In the genomic region with DNA sequence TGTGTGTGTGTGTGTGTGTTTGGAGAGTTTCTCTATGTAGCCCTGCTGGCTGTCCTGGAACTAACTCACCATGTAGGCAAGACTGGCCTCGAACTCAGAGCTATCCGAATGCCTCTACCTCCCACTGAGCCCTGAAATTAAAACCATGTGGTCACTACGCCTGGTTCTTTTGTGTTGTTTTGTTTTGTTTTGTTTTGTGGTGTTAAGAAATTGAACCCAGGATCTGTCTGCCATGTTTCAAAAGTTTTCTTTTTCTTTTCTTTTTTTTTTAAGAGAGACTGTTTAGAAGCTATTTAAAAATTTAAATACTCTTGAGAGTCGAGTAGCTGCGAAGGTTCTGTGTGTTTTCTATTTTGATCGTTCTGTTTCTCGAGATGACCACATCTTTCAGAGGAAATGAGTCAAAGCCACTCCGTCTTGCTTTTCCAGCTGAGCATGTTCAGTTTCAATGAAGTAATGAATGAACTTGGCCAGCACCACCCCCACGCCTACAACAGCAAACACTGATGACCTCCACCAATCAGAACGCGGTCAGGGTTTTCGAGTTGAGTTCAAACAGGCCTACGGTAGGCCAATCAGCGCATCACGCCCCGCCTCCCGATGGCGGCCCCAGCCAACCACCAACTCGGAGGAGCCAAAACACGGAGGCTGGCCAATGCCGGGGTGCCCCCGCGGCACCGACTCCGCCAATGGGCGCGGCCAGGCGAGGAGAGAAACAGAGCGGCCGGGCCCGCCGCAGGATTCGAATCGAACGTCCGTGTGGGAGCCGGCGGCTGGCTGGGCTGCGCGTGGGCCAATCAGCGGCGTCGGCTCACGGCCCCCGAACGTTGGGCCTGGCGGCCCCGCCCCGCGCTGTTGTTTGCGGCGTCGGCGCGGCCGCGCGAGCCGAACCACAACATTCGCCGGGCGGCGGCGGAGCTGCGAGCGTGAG, we compare ENCODE assay signal across 8 mouse cellular contexts. TPM values are rescaled to one million over a fixed set of nuclear protein-coding genes. Genes with fewer than 3 reads are reported as not detected.
DNase-seq lines count a peak whose midpoint lies in the region; ATAC-seq and TF ChIP-seq lines count a peak whose summit lies in the region.

A gene (plus strand): TSS at position 739 of the 931 bp plus-strand sequence.

- no peaks in the 10 kb centered on the region for H3K27me3 ChIP-seq in ES-Bruce4 (ENCODE audit: control insufficient read depth, insufficient read depth, low read length, poor library complexity, severe bottlenecking)
- peaks cover 9% of the 10 kb centered on the region; the same call in 1 of the 2 replicates for H3K27me3 ChIP-seq in forebrain, embryonic 13.5 days
- no peaks in the 10 kb centered on the region for H3K27me3 ChIP-seq in liver, postnatal 0 days (ENCODE audit: insufficient read depth, low read length)
- no peaks in the 10 kb centered on the region for H3K27me3 ChIP-seq in neural tube, embryonic 14.5 days (ENCODE audit: control insufficient read depth, insufficient read depth, low read length)

- H3K27ac ChIP-seq in ES-Bruce4 (ENCODE audit: insufficient read depth, low read length) = peak within 1 kb of the TSS; percentile 91
- peak within 1 kb of the TSS; percentile 93 for H3K27ac ChIP-seq in forebrain, embryonic 13.5 days
- peak within 1 kb of the TSS; percentile 98 for H3K27ac ChIP-seq in liver, postnatal 0 days (ENCODE audit: low read depth)
- H3K27ac ChIP-seq in neural tube, embryonic 14.5 days (ENCODE audit: low read depth, low read length) = peak within 1 kb of the TSS; percentile 92

- H3K4me2 ChIP-seq in forebrain, embryonic 13.5 days = peak within 1 kb of the TSS; percentile 96
- H3K4me2 ChIP-seq in liver, postnatal 0 days (ENCODE audit: low read depth, low read length) = peak within 1 kb of the TSS; percentile 90
- H3K4me2 ChIP-seq in neural tube, embryonic 14.5 days (ENCODE audit: low read depth, low read length) = peak within 1 kb of the TSS; percentile 88

- peak; percentile 99 to 100 for DNase-seq in heart, postnatal 10 days
- DNase-seq in large intestine, adult 2 months (ENCODE audit: low read depth, low spot score) = peak; percentile 100
- peak; percentile 99 for DNase-seq in liver, postnatal 0 days
- DNase-seq in testis, postnatal 10 days (ENCODE audit: low spot score) = peak; percentile 98

- H3K9me3 ChIP-seq in ES-Bruce4 (replicated peaks; ENCODE audit: control insufficient read depth, insufficient read depth, low read length, poor library complexity, severe bottlenecking) = no peaks in the 10 kb centered on the region
- no peaks in the 10 kb centered on the region for H3K9me3 ChIP-seq in forebrain, embryonic 13.5 days (replicated peaks)
- H3K9me3 ChIP-seq in liver, postnatal 0 days (ENCODE audit: low read length) = no peaks in the 10 kb centered on the region
- no peaks in the 10 kb centered on the region for H3K9me3 ChIP-seq in neural tube, embryonic 14.5 days (ENCODE audit: control insufficient read depth, low read length)

- TF ChIP-seq POLR2A in ES-Bruce4 (IDR thresholded peaks at IDR 0.05; ENCODE audit: insufficient read depth, low read length) = no peak

- H3K4me3 ChIP-seq in ES-Bruce4 (ENCODE audit: low read depth, low read length) = peak within 1 kb of the TSS; percentile 74
- H3K4me3 ChIP-seq in forebrain, embryonic 13.5 days = peak within 1 kb of the TSS; percentile 96
- H3K4me3 ChIP-seq in liver, postnatal 0 days (ENCODE audit: low read depth, low read length) = peak within 1 kb of the TSS; percentile 85
- peak within 1 kb of the TSS; percentile 78 for H3K4me3 ChIP-seq in neural tube, embryonic 14.5 days (ENCODE audit: low read depth, low read length)

- 2% methylated on average over 64 of the region's 66 CpGs for WGBS in forebrain, embryonic 13.5 days
- under 1% methylated on average over 66 of the region's 66 CpGs for WGBS in large intestine, adult 2 months
- 4% methylated on average over 40 of the region's 66 CpGs for WGBS in liver, postnatal 0 days (ENCODE audit: insufficient replicate concordance)
- 2% methylated on average over 58 of the region's 66 CpGs for WGBS in neural tube, embryonic 14.5 days

- H3K9ac ChIP-seq in ES-Bruce4 (ENCODE audit: low read depth, poor library complexity, severe bottlenecking) = peak within 1 kb of the TSS; percentile 94
- peak within 1 kb of the TSS; percentile 97 for H3K9ac ChIP-seq in forebrain, embryonic 13.5 days
- peak within 1 kb of the TSS; percentile 95 for H3K9ac ChIP-seq in liver, postnatal 0 days (replicated peaks)
- peak within 1 kb of the TSS; percentile 94 for H3K9ac ChIP-seq in neural tube, embryonic 14.5 days (replicated peaks; ENCODE audit: low read depth, low read length)

- ATAC-seq in cerebellum, adult (ENCODE audit: insufficient number of reproducible peaks, low FRiP score, low TSS enrichment) = peak; percentile 98
- peak; percentile 99 for ATAC-seq in forebrain, embryonic 13.5 days
- peak; percentile 96 for ATAC-seq in liver, postnatal 0 days
- peak; percentile 98 for ATAC-seq in neural tube, embryonic 14.5 days (ENCODE audit: low read depth)

- TF ChIP-seq CTCF in ES-Bruce4 (IDR thresholded peaks at IDR 0.05; ENCODE audit: low read depth, low read length) = no peak
- no peak for TF ChIP-seq CTCF in liver, postnatal 0 days (IDR thresholded peaks at IDR 0.05; ENCODE audit: low read depth)

- TF ChIP-seq EP300 in ES-Bruce4 (IDR thresholded peaks at IDR 0.05; ENCODE audit: insufficient read depth, low read depth, low read length) = no peak
- TF ChIP-seq EP300 in liver, postnatal 0 days (IDR thresholded peaks at IDR 0.05; ENCODE audit: low read depth) = peak; percentile 58; the same call in 1 of the 2 replicates

- peaks cover 3% of the 10 kb centered on the region for H3K4me1 ChIP-seq in ES-Bruce4 (ENCODE audit: control insufficient read depth, insufficient read depth, low read length)
- peaks cover 38% of the 10 kb centered on the region for H3K4me1 ChIP-seq in forebrain, embryonic 13.5 days
- H3K4me1 ChIP-seq in liver, postnatal 0 days (ENCODE audit: insufficient read depth) = peaks cover 60% of the 10 kb centered on the region
- peaks cover 24% of the 10 kb centered on the region for H3K4me1 ChIP-seq in neural tube, embryonic 14.5 days (ENCODE audit: control insufficient read depth, insufficient read depth, low read length)

- peaks cover 17% of the 10 kb centered on the region for H3K36me3 ChIP-seq in ES-Bruce4 (ENCODE audit: control insufficient read depth, insufficient read depth, low read length, poor library complexity, severe bottlenecking)
- peaks cover 23% of the 10 kb centered on the region for H3K36me3 ChIP-seq in forebrain, embryonic 13.5 days (ENCODE audit: poor library complexity, severe bottlenecking)
- peaks cover 29% of the 10 kb centered on the region for H3K36me3 ChIP-seq in liver, postnatal 0 days (replicated peaks; ENCODE audit: insufficient read depth, low read length)
- 0 out of 2 replicates have a peak, but pooled peaks cover 5% of the 10 kb centered on the region for H3K36me3 ChIP-seq in neural tube, embryonic 14.5 days (ENCODE audit: control insufficient read depth, insufficient read depth, low read length)

- intact Hi-C loops in heart, postnatal 10 days (cut with DNase I) = loop anchor here (2.0 to 5.0 kb wide), 2 partner anchors 15 to 346 kb away; a partner anchor contains a TSS

RNA-seq across cellular contexts. Expression of the gene that starts here (rescaled TPM):
- polyA plus RNA-seq in ES-Bruce4 (2011; ENCODE audit: insufficient read depth, insufficient read length, low read depth, missing spikeins) = 443 and 531 TPM in 2 replicates
- polyA plus RNA-seq in forebrain, embryonic 13.5 days (2015; fragmentation: Nextera tagmentation; extraction: Ambion mirVana) = 45.5 and 58.2 TPM in 2 replicates
- total RNA-seq in heart, postnatal 10 days (2021) = 10 to 100 TPM; 47.2 to 49.4 TPM
- polyA plus RNA-seq in large intestine, adult 2 months (2012; rRNA removed) = 217 and 229 TPM in 2 replicates
- 29.2 and 29.8 TPM in 2 replicates for polyA plus RNA-seq in liver, postnatal 0 days (2015; fragmentation: Nextera tagmentation; extraction: Ambion mirVana)
- polyA plus RNA-seq in neural tube, embryonic 14.5 days (2014; fragmentation: Nextera tagmentation; extraction: Ambion mirVana) = 64.0 and 68.4 TPM in 2 replicates

Comparison
In these comparisons a context has a peak if more than half of its experiments do, and no peak if none do; other contexts are left out.
1. Peak in every context shown above with its lines: DNase-seq, ATAC-seq, H3K4me3 ChIP-seq and H3K27ac ChIP-seq.